Mouse (Mus musculus): ENCODE results near the gene Tgif2. TPM values are rescaled to one million over a fixed set of nuclear protein-coding genes. Genes with fewer than 3 reads are reported as not detected.
"Not testable (repeated sequence)": the region's sequence is repeated elsewhere in the genome, so short reads cannot be mapped to it uniquely, and the experiment has no call there.

Gene Tgif2
- polyA plus RNA-seq, 1 experiment from 2014 or later: 13.7 TPM

- Histone ChIP-seq H3K4me3 (ENCODE audit: low read depth, low read length) (no peak overlapping the region), H3K9ac (replicated peaks; ENCODE audit: low read depth) (no peak overlapping the region), H3K4me1 (ENCODE audit: insufficient read depth, low read depth, low read length) (peaks cover 15% of the 10 kb centered on the region), H3K27me3 (replicated peaks; ENCODE audit: insufficient read depth, low read length) (no peaks in the 10 kb centered on the region), H3K4me2 (replicated peaks; ENCODE audit: low read depth, low read length) (no peak overlapping the region), H3K9me3 (ENCODE audit: low read length) (no peaks in the 10 kb centered on the region), H3K36me3 (ENCODE audit: insufficient read depth, low read length) (no peaks in the 10 kb centered on the region), H3K27ac (ENCODE audit: low read length) (no peak overlapping the region)
- DNase-seq (ENCODE audit: low spot score) (no peak), ATAC-seq (no peak)
- TF ChIP-seq CTCF (IDR thresholded peaks at IDR 0.05): no peak
- TF ChIP-seq EP300 (IDR thresholded peaks at IDR 0.05): no peak
- 78% methylated on average over 6 of the region's 6 CpGs for WGBS
Measured at GRCm38 (mm10) chr2:156848526-156849182, 8.8 kb downstream of the Tgif2 start.

- H3K27me3 ChIP-seq (replicated peaks; ENCODE audit: insufficient read depth, low read length): no peaks in the 10 kb centered on the region
- H3K4me2 ChIP-seq (replicated peaks; ENCODE audit: low read depth, low read length): no peak overlapping the region
- TF ChIP-seq EP300 (IDR thresholded peaks at IDR 0.05) (peak; percentile 73), CTCF (IDR thresholded peaks at IDR 0.05) (no peak)
- no peak overlapping the region for H3K4me3 ChIP-seq (ENCODE audit: low read depth, low read length)
- ATAC-seq (peak; percentile 70), DNase-seq (ENCODE audit: low spot score) (peak; percentile 67)
- no peak overlapping the region for H3K9ac ChIP-seq (replicated peaks; ENCODE audit: low read depth)
- H3K9me3 ChIP-seq (ENCODE audit: low read length): no peaks in the 10 kb centered on the region
- 55% methylated on average over 5 of the region's 5 CpGs for WGBS
- H3K27ac ChIP-seq (ENCODE audit: low read length): 0 out of 2 replicates have a peak overlapping the region, but pooled peaks have one; percentile 38
- no peaks in the 10 kb centered on the region for H3K36me3 ChIP-seq (ENCODE audit: insufficient read depth, low read length)
- peaks cover 8% of the 10 kb centered on the region; the same call in 1 of the 2 replicates for H3K4me1 ChIP-seq (ENCODE audit: insufficient read depth, low read depth, low read length)
Measured at GRCm38 (mm10) chr2:156850505-156850904, 10.7 kb downstream of the Tgif2 start.

- WGBS: 72% methylated on average over 8 of the region's 13 CpGs
- H3K4me2 ChIP-seq (replicated peaks; ENCODE audit: low read depth, low read length); DNase-seq (ENCODE audit: low spot score); H3K4me3 ChIP-seq (ENCODE audit: low read depth, low read length); H3K27ac ChIP-seq (ENCODE audit: low read length); H3K36me3 ChIP-seq (ENCODE audit: insufficient read depth, low read length); H3K9me3 ChIP-seq (ENCODE audit: low read length); H3K9ac ChIP-seq (replicated peaks; ENCODE audit: low read depth); H3K27me3 ChIP-seq (replicated peaks; ENCODE audit: insufficient read depth, low read length); H3K4me1 ChIP-seq (ENCODE audit: insufficient read depth, low read depth, low read length): not testable (repeated sequence)
- peak; percentile 27; the same call in 1 of the 2 replicates for ATAC-seq
Measured at GRCm38 (mm10) chr2:156853584-156853983, 13.8 kb downstream of the Tgif2 start.

GRCm38 (mm10) chr2:156853999-156854771 is 14.4 kb downstream of the Tgif2 start:
- DNase-seq (ENCODE audit: low spot score) (peak; percentile 76), ATAC-seq (peak; percentile 13; the same call in 1 of the 2 replicates)
- not testable (repeated sequence) for H3K36me3 ChIP-seq (ENCODE audit: insufficient read depth, low read length); H3K4me3 ChIP-seq (ENCODE audit: low read depth, low read length); H3K9me3 ChIP-seq (ENCODE audit: low read length); H3K27me3 ChIP-seq (replicated peaks; ENCODE audit: insufficient read depth, low read length); H3K9ac ChIP-seq (replicated peaks; ENCODE audit: low read depth); H3K27ac ChIP-seq (ENCODE audit: low read length); H3K4me2 ChIP-seq (replicated peaks; ENCODE audit: low read depth, low read length); H3K4me1 ChIP-seq (ENCODE audit: insufficient read depth, low read depth, low read length)
- 50% methylated on average over 13 of the region's 13 CpGs for WGBS
- peak; percentile 72 for TF ChIP-seq CTCF (IDR thresholded peaks at IDR 0.05)

- H3K4me1 ChIP-seq (ENCODE audit: insufficient read depth, low read depth, low read length): no peaks in the 10 kb centered on the region
- H3K27ac ChIP-seq (ENCODE audit: low read length): 0 out of 2 replicates have a peak overlapping the region, but pooled peaks have one; percentile 62
- ATAC-seq (no peak), DNase-seq (ENCODE audit: low spot score) (no peak)
- no peak overlapping the region for H3K4me3 ChIP-seq (ENCODE audit: low read depth, low read length)
- H3K9me3 ChIP-seq (ENCODE audit: low read length): no peaks in the 10 kb centered on the region
- 96% methylated on average over 1 of the region's 1 CpGs for WGBS
- no peaks in the 10 kb centered on the region for H3K27me3 ChIP-seq (replicated peaks; ENCODE audit: insufficient read depth, low read length)
- TF ChIP-seq CTCF (IDR thresholded peaks at IDR 0.05) (no peak), EP300 (IDR thresholded peaks at IDR 0.05) (no peak)
- H3K9ac ChIP-seq (replicated peaks; ENCODE audit: low read depth): no peak overlapping the region
- peaks cover 7% of the 10 kb centered on the region; the same call in 1 of the 2 replicates for H3K36me3 ChIP-seq (ENCODE audit: insufficient read depth, low read length)
- no peak overlapping the region for H3K4me2 ChIP-seq (replicated peaks; ENCODE audit: low read depth, low read length)
Measured at GRCm38 (mm10) chr2:156856311-156856710, 16.5 kb downstream of the Tgif2 start.

- peak; percentile 46 for DNase-seq (ENCODE audit: low spot score)
- ATAC-seq: peak; percentile 50; the same call in 1 of the 2 replicates
- Histone ChIP-seq H3K9ac (replicated peaks; ENCODE audit: low read depth) (0 out of 2 replicates have a peak overlapping the region, but pooled peaks have one; percentile 12), H3K9me3 (ENCODE audit: low read length) (no peaks in the 10 kb centered on the region), H3K27ac (ENCODE audit: low read length) (peak overlapping the region; percentile 62), H3K36me3 (ENCODE audit: insufficient read depth, low read length) (peaks cover 7% of the 10 kb centered on the region; the same call in 1 of the 2 replicates), H3K27me3 (replicated peaks; ENCODE audit: insufficient read depth, low read length) (no peaks in the 10 kb centered on the region), H3K4me1 (ENCODE audit: insufficient read depth, low read depth, low read length) (peaks cover 6% of the 10 kb centered on the region; the same call in 1 of the 2 replicates), H3K4me2 (replicated peaks; ENCODE audit: low read depth, low read length) (peak overlapping the region; percentile 14; the same call in 1 of the 2 replicates), H3K4me3 (ENCODE audit: low read depth, low read length) (no peak overlapping the region)
- 38% methylated on average over 3 of the region's 3 CpGs for WGBS
- TF ChIP-seq EP300 (IDR thresholded peaks at IDR 0.05) (no peak), CTCF (IDR thresholded peaks at IDR 0.05) (no peak)
Measured at GRCm38 (mm10) chr2:156857385-156857791, 17.6 kb downstream of the Tgif2 start.

All from lung, postnatal 0 days (tissue).